Mouse (Mus musculus) frontal cortex, postnatal 10 days (tissue): ENCODE measurements around the gene Kcne4.

Source experiments
- DNase-seq, 2 experiments: peaks; one replicate each; pipeline ENCODE4 v3.0.0; 2022; ENCODE audit warnings: low spot score in 2 of 2, mixed read lengths in 1 of 2

Kcne4 gene

GRCm38 (mm10) chr1:78860056-78860455, 43.5 kb downstream of the Kcne4 start:
- no peak for DNase-seq

GRCm38 (mm10) chr1:78862281-78862680, 45.7 kb downstream of the Kcne4 start:
- no peak for DNase-seq

GRCm38 (mm10) chr1:78863833-78864232, 47.3 kb downstream of the Kcne4 start:
- DNase-seq = peak; percentile 10 to 24

- no peak for DNase-seq
Measured at GRCm38 (mm10) chr1:78864351-78864750, 47.8 kb downstream of the Kcne4 start.

GRCm38 (mm10) chr1:78864799-78865346, 48.3 kb downstream of the Kcne4 start:
- no peak for DNase-seq

GRCm38 (mm10) chr1:78865991-78866390, 49.4 kb downstream of the Kcne4 start:
- DNase-seq = no peak

- DNase-seq = no peak
Measured at GRCm38 (mm10) chr1:78866455-78866854, 49.9 kb downstream of the Kcne4 start.
